Mouse (Mus musculus): ENCODE results near the gene Gtf2ird2. TPM values are rescaled to one million over a fixed set of nuclear protein-coding genes. Genes with fewer than 3 reads are reported as not detected.

The Gtf2ird2 gene
- total and polyA plus RNA-seq, 2 experiments from 2014 or later, result 15.5 to 17.3 TPM

GRCm38 (mm10) chr5:134214021-134214806 lies 30.4 kb downstream of the Gtf2ird2 start:
- TF ChIP-seq CTCF (IDR thresholded peaks at IDR 0.05), result no peak
- Histone ChIP-seq H3K9ac (replicated peaks; ENCODE audit: low read length, poor library complexity, severe bottlenecking) (no peak overlapping the region), H3K27ac (ENCODE audit: low read depth, low read length) (no peak overlapping the region), H3K36me3 (ENCODE audit: insufficient read depth, low read length) (peaks cover 25% of the 10 kb centered on the region), H3K9me3 (ENCODE audit: low read length) (no peaks in the 10 kb centered on the region), H3K27me3 (ENCODE audit: insufficient read depth, low read length) (no peaks in the 10 kb centered on the region), H3K4me1 (ENCODE audit: insufficient read depth, low read length) (no peaks in the 10 kb centered on the region), H3K4me2 (ENCODE audit: low read depth, low read length, poor library complexity, severe bottlenecking) (no peak overlapping the region), H3K4me3 (ENCODE audit: low read depth, low read length) (no peak overlapping the region)
- peak; percentile 41 for DNase-seq (ENCODE audit: low spot score)
- ATAC-seq (ENCODE audit: low FRiP score), result no peak
- 77% methylated on average over 12 of the region's 12 CpGs for WGBS

DNA sequence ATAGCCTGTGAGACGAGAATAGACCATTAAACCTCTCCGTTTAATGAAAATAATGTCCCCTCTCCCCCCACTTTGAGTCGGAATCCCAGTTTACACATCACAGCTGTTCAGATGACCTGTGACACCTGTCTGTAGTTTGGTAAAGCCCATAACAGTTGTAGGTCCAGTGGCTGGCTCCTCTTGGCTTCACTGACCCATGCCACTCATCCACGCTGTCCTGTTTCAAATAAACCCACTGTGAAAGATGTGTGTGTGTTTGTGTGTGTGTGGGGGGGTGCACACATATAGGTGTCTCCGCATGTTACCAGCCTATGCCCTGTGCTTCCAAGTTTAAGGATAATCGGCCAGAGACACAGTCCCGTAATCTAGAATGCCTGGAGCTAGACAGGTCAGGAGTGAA lies 34.1 kb downstream of the Gtf2ird2 start:
- H3K27me3 ChIP-seq (ENCODE audit: insufficient read depth, low read length), result peaks cover 4% of the 10 kb centered on the region; the same call in 1 of the 2 replicates
- H3K4me1 ChIP-seq (ENCODE audit: insufficient read depth, low read length), result 0 out of 2 replicates have a peak, but pooled peaks cover 3% of the 10 kb centered on the region
- DNase-seq (ENCODE audit: low spot score) (no peak), ATAC-seq (ENCODE audit: low FRiP score) (no peak)
- 92% methylated on average over 7 of the region's 7 CpGs for WGBS
- H3K4me2 ChIP-seq (ENCODE audit: low read depth, low read length, poor library complexity, severe bottlenecking), result no peak overlapping the region
- peaks cover 19% of the 10 kb centered on the region for H3K36me3 ChIP-seq (ENCODE audit: insufficient read depth, low read length)
- H3K27ac ChIP-seq (ENCODE audit: low read depth, low read length), result no peak overlapping the region
- TF ChIP-seq CTCF (IDR thresholded peaks at IDR 0.05), result no peak
- no peak overlapping the region for H3K4me3 ChIP-seq (ENCODE audit: low read depth, low read length)
- no peaks in the 10 kb centered on the region for H3K9me3 ChIP-seq (ENCODE audit: low read length)
- H3K9ac ChIP-seq (replicated peaks; ENCODE audit: low read length, poor library complexity, severe bottlenecking), result no peak overlapping the region

GRCm38 (mm10) chr5:134221278-134221677 lies 37.5 kb downstream of the Gtf2ird2 start:
- WGBS, result 50% methylated on average over 4 of the region's 4 CpGs
- Histone ChIP-seq H3K27ac (ENCODE audit: low read depth, low read length) (no peak overlapping the region), H3K4me1 (ENCODE audit: insufficient read depth, low read length) (0 out of 2 replicates have a peak, but pooled peaks cover 3% of the 10 kb centered on the region), H3K27me3 (ENCODE audit: insufficient read depth, low read length) (peaks cover 4% of the 10 kb centered on the region; the same call in 1 of the 2 replicates), H3K4me3 (ENCODE audit: low read depth, low read length) (peak overlapping the region; percentile 34; the same call in 1 of the 2 replicates), H3K36me3 (ENCODE audit: insufficient read depth, low read length) (peaks cover 5% of the 10 kb centered on the region; the same call in 1 of the 2 replicates), H3K4me2 (ENCODE audit: low read depth, low read length, poor library complexity, severe bottlenecking) (peak overlapping the region; percentile 60), H3K9ac (replicated peaks; ENCODE audit: low read length, poor library complexity, severe bottlenecking) (no peak overlapping the region), H3K9me3 (ENCODE audit: low read length) (no peaks in the 10 kb centered on the region)
- DNase-seq (ENCODE audit: low spot score) (no peak), ATAC-seq (ENCODE audit: low FRiP score) (no peak)
- no peak for TF ChIP-seq CTCF (IDR thresholded peaks at IDR 0.05)

DNA sequence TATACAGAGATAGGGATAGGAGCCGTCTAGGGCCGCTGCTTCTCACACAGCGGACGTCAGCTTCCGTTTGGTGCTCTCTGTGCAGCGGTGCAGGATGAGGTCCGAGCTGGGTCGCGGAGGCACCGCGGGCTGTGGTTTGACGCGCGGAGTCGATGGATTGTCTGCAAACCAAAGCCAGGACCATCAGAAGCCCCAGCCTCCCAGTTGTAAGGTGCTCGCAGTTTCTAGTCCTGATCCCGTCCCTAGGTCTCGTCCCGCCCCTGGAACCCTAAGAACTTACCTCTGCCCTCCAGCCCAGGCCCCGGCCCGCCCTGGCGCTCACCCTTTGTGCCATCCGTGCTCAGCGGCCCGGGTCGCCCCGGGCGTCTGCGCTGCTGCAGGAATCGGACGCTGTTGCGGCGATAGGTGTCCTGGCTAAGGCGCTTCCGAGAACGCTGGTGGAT lies 37.9 kb downstream of the Gtf2ird2 start:
- peak overlapping the region; percentile 61 for H3K9ac ChIP-seq (replicated peaks; ENCODE audit: low read length, poor library complexity, severe bottlenecking)
- peak overlapping the region; percentile 34 for H3K4me3 ChIP-seq (ENCODE audit: low read depth, low read length)
- no peak for DNase-seq (ENCODE audit: low spot score)
- peaks cover 4% of the 10 kb centered on the region; the same call in 1 of the 2 replicates for H3K27me3 ChIP-seq (ENCODE audit: insufficient read depth, low read length)
- H3K36me3 ChIP-seq (ENCODE audit: insufficient read depth, low read length), result peaks cover under 1% of the 10 kb centered on the region; the same call in 1 of the 2 replicates
- 2% methylated on average over 33 of the region's 36 CpGs for WGBS
- H3K9me3 ChIP-seq (ENCODE audit: low read length), result no peaks in the 10 kb centered on the region
- no peak for TF ChIP-seq CTCF (IDR thresholded peaks at IDR 0.05)
- 0 out of 2 replicates have a peak, but pooled peaks cover 3% of the 10 kb centered on the region for H3K4me1 ChIP-seq (ENCODE audit: insufficient read depth, low read length)
- ATAC-seq (ENCODE audit: low FRiP score), result peak; percentile 16; the same call in 1 of the 2 replicates
- no peak overlapping the region for H3K27ac ChIP-seq (ENCODE audit: low read depth, low read length)
- H3K4me2 ChIP-seq (ENCODE audit: low read depth, low read length, poor library complexity, severe bottlenecking), result peak overlapping the region; percentile 60

GRCm38 (mm10) chr5:134225110-134225901 lies 41.5 kb downstream of the Gtf2ird2 start:
- Histone ChIP-seq H3K4me2 (ENCODE audit: low read depth, low read length, poor library complexity, severe bottlenecking) (no peak overlapping the region), H3K27ac (ENCODE audit: low read depth, low read length) (no peak overlapping the region), H3K4me1 (ENCODE audit: insufficient read depth, low read length) (0 out of 2 replicates have a peak, but pooled peaks cover 3% of the 10 kb centered on the region), H3K9me3 (ENCODE audit: low read length) (no peaks in the 10 kb centered on the region), H3K27me3 (ENCODE audit: insufficient read depth, low read length) (peaks cover 4% of the 10 kb centered on the region; the same call in 1 of the 2 replicates), H3K36me3 (ENCODE audit: insufficient read depth, low read length) (no peaks in the 10 kb centered on the region), H3K9ac (replicated peaks; ENCODE audit: low read length, poor library complexity, severe bottlenecking) (no peak overlapping the region), H3K4me3 (ENCODE audit: low read depth, low read length) (no peak overlapping the region)
- DNase-seq (ENCODE audit: low spot score) (no peak), ATAC-seq (ENCODE audit: low FRiP score) (no peak)
- 81% methylated on average over 30 of the region's 30 CpGs for WGBS
- no peak for TF ChIP-seq CTCF (IDR thresholded peaks at IDR 0.05)
